Comparison of ENCODE assay signal across 20 mouse cellular contexts in the genomic region with DNA sequence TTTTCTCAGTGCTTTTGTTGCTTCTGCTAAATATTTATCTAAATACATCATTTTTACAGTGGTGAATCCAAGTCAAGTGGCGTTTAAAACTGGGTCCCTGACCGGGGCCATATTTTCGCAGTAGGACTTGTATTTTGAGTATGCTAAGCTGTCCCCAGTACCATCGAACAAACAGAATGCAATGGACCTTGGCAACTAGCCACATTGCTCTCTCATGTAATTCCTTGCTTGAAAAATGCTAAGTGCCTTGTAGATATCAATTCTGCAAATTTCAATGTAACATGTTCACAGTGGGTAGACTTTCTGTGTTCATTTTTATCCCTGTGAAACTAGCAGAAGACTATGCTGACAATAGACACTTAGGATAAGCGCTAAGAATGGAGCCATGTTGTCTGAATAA. TPM values are rescaled to one million over a fixed set of nuclear protein-coding genes. Genes with fewer than 3 reads are reported as not detected.
"Had no signal": no experiment of that assay in that cellular context is flagged by ENCODE, and none has a peak within 500 bp of the region (broad histone marks: within the 10 kb centered on the region; RNA-seq: fewer than 3 reads in every experiment).

No protein-coding gene starts in this region.

- H3K36me3 ChIP-seq: midbrain, embryonic 12.5 days; neural tube, embryonic 12.5 days; stomach, embryonic 15.5 days had no signal

- H3K4me2 ChIP-seq: midbrain, embryonic 12.5 days; neural tube, embryonic 12.5 days; stomach, embryonic 15.5 days had no signal

- H3K9me3 ChIP-seq: midbrain, embryonic 12.5 days; neural tube, embryonic 12.5 days; stomach, embryonic 15.5 days had no signal

- H3K9ac ChIP-seq: midbrain, embryonic 12.5 days; neural tube, embryonic 12.5 days; stomach, embryonic 15.5 days had no signal

- H3K27ac ChIP-seq: macrophage; midbrain, embryonic 12.5 days; neural tube, embryonic 12.5 days; stomach, embryonic 15.5 days; stomach, postnatal 0 days had no signal

- H3K4me3 ChIP-seq: megakaryocyte, embryonic 14.5 days; midbrain, embryonic 12.5 days; neural tube, embryonic 12.5 days; stomach, embryonic 15.5 days had no signal

- H3K4me1 ChIP-seq: megakaryocyte, embryonic 14.5 days; midbrain, embryonic 12.5 days; neural tube, embryonic 12.5 days; stomach, embryonic 15.5 days had no signal

- H3K27me3 ChIP-seq: midbrain, embryonic 12.5 days; neural tube, embryonic 12.5 days; stomach, embryonic 15.5 days had no signal

- DNase-seq: lung, adult 2 months; lung, postnatal 14 days; lung, postnatal 36 days; midbrain, embryonic 14.5 days; right cerebral cortex, postnatal 14 days; thymus, adult 2 months; thymus, postnatal 25 days; thymus, postnatal 4 days had no signal

RNA-seq across cellular contexts. Expression of a gene that starts 4.7 kb away (rescaled TPM):
- total RNA-seq: megakaryocyte progenitor cell, adult 5-6 weeks; midbrain, postnatal 0 days; monocyte, adult 5-6 weeks; neutrophil, adult 5-6 weeks had no signal
- polyA plus RNA-seq: macrophage; midbrain, embryonic 12.5 days; midbrain, postnatal 0 days; urinary bladder, adult 2 months had no signal

RNA-seq across cellular contexts. Expression of a gene that starts 13.7 kb away (rescaled TPM):
- total RNA-seq: megakaryocyte progenitor cell, adult 5-6 weeks; midbrain, postnatal 0 days; monocyte, adult 5-6 weeks; neutrophil, adult 5-6 weeks had no signal
- polyA plus RNA-seq: macrophage; midbrain, embryonic 12.5 days; midbrain, embryonic 14.5 days; neural tube, embryonic 12.5 days; urinary bladder, adult 2 months had no signal

RNA-seq across cellular contexts. Expression of a gene that starts 28.5 kb away (rescaled TPM):
- total RNA-seq: megakaryocyte progenitor cell, adult 5-6 weeks; midbrain, postnatal 0 days; monocyte, adult 5-6 weeks; neutrophil, adult 5-6 weeks had no signal
- polyA plus RNA-seq: macrophage; midbrain, embryonic 12.5 days; midbrain, embryonic 14.5 days; midbrain, postnatal 0 days; neural tube, embryonic 12.5 days; spleen, adult 2 months had no signal
